Mouse (Mus musculus) midbrain, postnatal 0 days (tissue): ENCODE data around the gene Fbxo3. TPM values are rescaled to one million over a fixed set of nuclear protein-coding genes. Genes with fewer than 3 reads are reported as not detected.
A peak's percentile ranks its signal among the peaks of the same experiment; 100 is the strongest.
"Not testable (repeated sequence)": the region's sequence is repeated elsewhere in the genome, so short reads cannot be mapped to it uniquely, and the experiment has no call there.

Experiments used
- ATAC-seq: fragments of 200-750 bp; cut with Nextera tagmentation; 2 replicates; pipeline ENCODE4 v1.8.0; 2017; ENCODE audit warnings: moderate number of reproducible peaks, mild to moderate bottlenecking, moderate TSS enrichment, moderate library complexity; ENCODE audit not compliant: low FRiP score
- DNase-seq: peaks from one replicate; pipeline ENCODE4 v3.0.0-alpha.2; 2015; ENCODE audit warnings: low spot score
- H3K27ac ChIP-seq: fragments of 300-500 bp; sonication (generic); 2 replicates; pipeline ENCODE4 v1.5.1; 2014; ENCODE audit warnings: low read depth, mild to moderate bottlenecking, low read length, mixed read lengths
- H3K27me3 ChIP-seq: fragments of 300-500 bp; sonication (generic); 2 replicates; pipeline ENCODE4 v1.6.1; 2014; ENCODE audit warnings: low read length, control low read depth, mixed read lengths; ENCODE audit not compliant: insufficient read depth
- H3K36me3 ChIP-seq: fragments of 300-500 bp; sonication (generic); 2 replicates; pipeline ENCODE4 v1.6.1; 2014; ENCODE audit warnings: low read length, control low read depth, mixed read lengths; ENCODE audit not compliant: insufficient read depth
- H3K4me1 ChIP-seq: fragments of 300-500 bp; sonication (generic); 2 replicates; pipeline ENCODE4 v1.6.1; 2014; ENCODE audit warnings: mild to moderate bottlenecking, control low read depth, antibody characterized with exemption, low read length, mixed read lengths; ENCODE audit not compliant: insufficient read depth
- H3K4me2 ChIP-seq: fragments of 300-500 bp; sonication (generic); 2 replicates; pipeline ENCODE4 v1.6.1; 2014; ENCODE audit warnings: low read depth, mild to moderate bottlenecking, low read length, mixed read lengths; ENCODE audit not compliant: poor library complexity, severe bottlenecking
- H3K4me3 ChIP-seq: fragments of 300-500 bp; sonication (generic); 2 replicates; pipeline ENCODE4 v1.5.1; 2014; ENCODE audit warnings: low read depth, mild to moderate bottlenecking, low read length, moderate library complexity
- H3K9ac ChIP-seq: fragments of 300-500 bp; sonication (generic); replicated peaks from 2 replicates; pipeline ENCODE4 v1.6.1; 2014; ENCODE audit warnings: mild to moderate bottlenecking, low read length, moderate library complexity, mixed read lengths; ENCODE audit not compliant: poor library complexity, severe bottlenecking
- H3K9me3 ChIP-seq: fragments of 300-500 bp; sonication (generic); 2 replicates; pipeline ENCODE4 v1.6.1; 2016; ENCODE audit warnings: low read length, control low read depth
- CTCF ChIP-seq: IDR thresholded peaks from 2 replicates; pipeline ENCODE4 v1.5.1; 2016; ENCODE audit warnings: antibody characterized with exemption, mild to moderate bottlenecking
- WGBS: fragments of 180-500 bp; shearing (Covaris S2); extraction: QIAGEN DNeasy Blood & Tissue Kit; methylation state at CpG from one replicate; pipeline ENCODE4 v1.1.7; 2014; 5-methylcytosine and 5-hydroxymethylcytosine counted together
- polyA plus RNA-seq: library from polyadenylated mRNA; unstranded; fragments of >200 nt; fragmentation: Nextera tagmentation; extraction: Ambion mirVana; gene quantifications from 2 replicates; pipeline ENCODE4 v1.2.1, GENCODE M21; 2015
- total RNA-seq: library from RNA; depleted of rRNA; stranded (reverse); fragments of >200 nt; gene quantifications from 2 replicates; pipeline ENCODE4 v1.2.3, GENCODE M21; 2014

The Fbxo3 gene
- total and polyA plus RNA-seq, 2 experiments from 2014 or later: 69.3 to 73.2 TPM

GRCm38 (mm10) chr2:104007793-104008519 lies 19.6 kb upstream of the Fbxo3 start:
- no peaks in the 10 kb centered on the region for H3K36me3 ChIP-seq
- no peaks in the 10 kb centered on the region for H3K27me3 ChIP-seq
- no peak for DNase-seq
- 82% methylated on average over 7 of the region's 7 CpGs for WGBS
- ATAC-seq: no peak
- no peak overlapping the region for H3K27ac ChIP-seq
- no peaks in the 10 kb centered on the region for H3K4me1 ChIP-seq
- H3K9ac ChIP-seq: no peak overlapping the region
- H3K4me2 ChIP-seq: no peak overlapping the region
- no peak overlapping the region for H3K4me3 ChIP-seq
- H3K9me3 ChIP-seq: no peaks in the 10 kb centered on the region
- TF ChIP-seq CTCF: no peak

GRCm38 (mm10) chr2:104008853-104009252 lies 18.7 kb upstream of the Fbxo3 start:
- not testable (repeated sequence) for H3K27ac ChIP-seq, H3K27me3 ChIP-seq, H3K9me3 ChIP-seq, DNase-seq, H3K9ac ChIP-seq, H3K4me2 ChIP-seq, ATAC-seq, H3K36me3 ChIP-seq, H3K4me1 ChIP-seq, H3K4me3 ChIP-seq
- 97% methylated on average over 3 of the region's 3 CpGs for WGBS

GRCm38 (mm10) chr2:104023096-104023495 lies 4.4 kb upstream of the Fbxo3 start:
- no peaks in the 10 kb centered on the region for H3K36me3 ChIP-seq
- H3K27ac ChIP-seq: no peak overlapping the region
- H3K4me2 ChIP-seq: no peak overlapping the region
- 72% methylated on average over 7 of the region's 7 CpGs for WGBS
- no peaks in the 10 kb centered on the region for H3K4me1 ChIP-seq
- no peaks in the 10 kb centered on the region for H3K9me3 ChIP-seq
- DNase-seq (no peak), ATAC-seq (no peak)
- TF ChIP-seq CTCF: no peak
- no peak overlapping the region for H3K9ac ChIP-seq
- H3K4me3 ChIP-seq: no peak overlapping the region
- no peaks in the 10 kb centered on the region for H3K27me3 ChIP-seq

GRCm38 (mm10) chr2:104024656-104025055 lies 2.9 kb upstream of the Fbxo3 start:
- Histone ChIP-seq H3K4me3 (no peak overlapping the region), H3K4me1 (peaks cover 6% of the 10 kb centered on the region), H3K36me3 (no peaks in the 10 kb centered on the region), H3K27me3 (no peaks in the 10 kb centered on the region), H3K9ac (no peak overlapping the region), H3K9me3 (no peaks in the 10 kb centered on the region), H3K27ac (no peak overlapping the region), H3K4me2 (no peak overlapping the region)
- ATAC-seq: no peak
- no peak for TF ChIP-seq CTCF
- 88% methylated on average over 4 of the region's 4 CpGs for WGBS
- DNase-seq: no peak

GRCm38 (mm10) chr2:104028139-104028723 lies 710 bp downstream of the Fbxo3 start, which contains the start of gene 4931422A03Rik:
4931422A03Rik (minus strand) TSS chr2:104028361.
- Histone ChIP-seq H3K27me3 (no peaks in the 10 kb centered on the region), H3K9ac (peak within 1 kb of the TSS; percentile 98), H3K4me3 (peak within 1 kb of the TSS; percentile 66), H3K9me3 (no peaks in the 10 kb centered on the region), H3K4me1 (peaks cover 7% of the 10 kb centered on the region), H3K27ac (peak within 1 kb of the TSS; percentile 82), H3K36me3 (peaks cover 4% of the 10 kb centered on the region; the same call in 1 of the 2 replicates), H3K4me2 (peak within 1 kb of the TSS; percentile 67)
- DNase-seq: peak; percentile 12
- 1% methylated on average over 30 of the region's 32 CpGs for WGBS
- no peak for TF ChIP-seq CTCF
- peak; percentile 77 for ATAC-seq

GRCm38 (mm10) chr2:104029074-104029473 lies 1.6 kb downstream of the Fbxo3 start:
- Histone ChIP-seq H3K27me3 (no peaks in the 10 kb centered on the region), H3K27ac (no peak overlapping the region), H3K4me2 (peak overlapping the region; percentile 67), H3K9ac (peak overlapping the region; percentile 98; the same call in 1 of the 2 replicates), H3K4me3 (peak overlapping the region; percentile 66), H3K9me3 (no peaks in the 10 kb centered on the region), H3K4me1 (peaks cover 7% of the 10 kb centered on the region), H3K36me3 (peaks cover 10% of the 10 kb centered on the region)
- no peak for ATAC-seq
- DNase-seq: no peak
- TF ChIP-seq CTCF: no peak
- WGBS: 74% methylated on average over 2 of the region's 2 CpGs
